Mouse (Mus musculus): ENCODE data around the gene Klf11.

DNA sequence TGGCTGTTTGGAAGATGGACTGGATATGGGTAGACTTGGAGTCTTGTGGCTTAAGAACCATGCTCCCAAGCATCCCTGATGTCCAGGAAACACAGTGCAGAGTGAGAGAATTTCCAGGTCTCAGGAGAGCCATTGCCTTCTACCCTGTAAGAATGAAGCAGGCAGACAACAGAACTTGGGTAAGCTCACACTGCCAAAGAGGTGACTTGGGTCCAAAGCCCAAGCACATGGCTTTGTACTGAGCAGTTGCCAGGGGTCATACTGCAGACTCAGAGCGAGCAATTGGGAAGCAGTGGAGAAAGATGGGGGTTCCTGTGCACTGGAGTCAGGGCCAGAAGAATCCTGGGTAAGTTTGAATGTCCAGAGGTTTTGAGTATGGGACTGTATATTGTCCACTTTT is 3.0 kb upstream of the Klf11 start:
- TF ChIP-seq CTCF (IDR thresholded peaks at IDR 0.05; ENCODE audit: insufficient read depth, low read depth, low read length) (no peak), POLR2A (IDR thresholded peaks at IDR 0.05; ENCODE audit: insufficient read depth, low read depth, low read length) (no peak)

Measured in olfactory bulb, adult 2 months (tissue).